Mouse (Mus musculus) B cell, adult 2 months (primary cell): ENCODE data around the gene Olfr1141.

ENCODE experiments used
- DNase-seq, 2 experiments: peaks; one replicate each; pipeline ENCODE4 v3.0.0; 2022

Olfr1141 gene

DNA sequence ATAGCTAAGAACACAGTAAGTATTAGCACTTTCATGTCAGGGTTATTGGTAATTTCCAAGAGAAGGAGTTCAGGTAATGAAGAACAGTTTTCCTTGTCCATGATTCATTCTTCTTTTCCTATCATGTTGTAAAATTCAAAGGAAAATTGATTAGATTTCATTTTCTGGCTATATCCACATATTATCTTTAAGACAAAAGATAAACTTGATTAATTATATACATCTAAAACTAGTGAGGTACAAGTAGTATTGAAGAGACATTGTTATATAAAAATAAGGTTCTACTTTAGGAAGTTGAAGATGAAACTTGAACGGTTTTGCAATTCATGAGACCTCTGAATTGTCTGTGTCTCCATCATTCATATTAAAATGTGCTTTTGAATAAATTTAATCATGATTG lies at the start of gene Olfr1141:
Gene Olfr1141 (minus strand): TSS at position 101 of the 400 bp plus-strand sequence.
- DNase-seq, result no peak

DNA sequence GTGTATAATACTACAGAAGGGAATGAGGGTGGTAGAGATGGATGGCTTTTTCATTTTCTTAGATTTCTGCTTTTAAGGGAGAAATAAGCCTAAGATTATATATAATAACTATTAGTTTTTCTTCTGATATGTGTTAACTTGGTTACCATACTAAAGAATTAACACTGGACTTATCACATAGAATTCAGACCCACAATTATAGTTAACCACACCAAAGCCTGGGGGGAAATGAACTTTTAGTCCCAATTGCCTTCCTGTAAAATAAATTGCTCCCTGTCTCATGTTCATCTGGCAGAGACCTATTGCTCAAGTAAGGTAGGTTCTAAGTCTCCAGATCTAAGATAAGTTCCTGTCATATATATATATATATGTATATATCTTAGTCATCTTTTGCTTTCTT lies 46.5 kb upstream of the Olfr1141 start, which contains the start of gene Olfr1143:
Gene Olfr1143 (plus strand): TSS at position 301 of the 400 bp plus-strand sequence.
- DNase-seq, result no peak

DNA sequence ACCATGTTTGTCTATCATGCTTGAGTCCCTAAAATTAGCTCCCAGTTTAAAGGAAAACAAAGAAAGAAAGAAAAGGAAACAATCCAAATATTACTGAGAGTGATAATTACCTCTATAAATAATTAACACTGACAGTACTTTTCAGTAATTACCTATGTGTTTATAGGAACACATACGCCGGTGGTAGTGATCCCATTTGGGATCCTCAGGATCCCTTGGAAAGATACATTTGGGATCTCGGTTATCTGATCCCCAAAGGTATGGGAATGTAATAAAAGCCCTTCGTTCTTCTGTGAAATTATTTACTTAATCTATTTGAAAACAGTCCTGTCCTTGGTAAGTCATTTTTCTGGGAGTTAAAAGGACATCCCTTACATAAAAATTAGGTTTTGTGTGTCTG lies 25.4 kb upstream of the Olfr1141 start, which contains the start of gene Olfr152:
Gene Olfr152 (plus strand): TSS at position 301 of the 400 bp plus-strand sequence.
- no peak for DNase-seq

DNA sequence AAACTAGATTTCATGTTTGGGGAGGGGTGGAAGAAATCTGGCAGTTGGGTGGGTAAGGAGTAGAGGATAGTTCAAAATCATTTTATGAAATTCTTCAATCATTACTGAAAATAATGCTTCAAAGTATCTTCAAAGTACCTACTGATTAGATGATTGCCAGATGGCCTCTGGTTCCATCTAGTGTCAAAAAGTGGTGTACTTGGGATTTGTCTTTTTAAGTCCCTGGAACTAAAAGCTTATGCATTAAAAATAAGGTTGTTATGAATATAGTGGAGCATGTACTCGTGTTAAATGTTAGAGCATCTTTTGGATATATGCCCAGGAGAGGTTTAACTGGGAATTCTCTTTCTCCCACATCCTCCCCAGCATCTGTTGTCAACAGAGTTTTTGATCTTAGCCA lies 22.4 kb upstream of the Olfr1141 start:
- DNase-seq, result no peak

GRCm38 (mm10) chr2:87743452-87743851 lies 10.3 kb downstream of the Olfr1141 start, which contains the start of gene Olfr1140:
Gene Olfr1140 (plus strand): TSS chr2:87743752.
- no peak for DNase-seq

DNA sequence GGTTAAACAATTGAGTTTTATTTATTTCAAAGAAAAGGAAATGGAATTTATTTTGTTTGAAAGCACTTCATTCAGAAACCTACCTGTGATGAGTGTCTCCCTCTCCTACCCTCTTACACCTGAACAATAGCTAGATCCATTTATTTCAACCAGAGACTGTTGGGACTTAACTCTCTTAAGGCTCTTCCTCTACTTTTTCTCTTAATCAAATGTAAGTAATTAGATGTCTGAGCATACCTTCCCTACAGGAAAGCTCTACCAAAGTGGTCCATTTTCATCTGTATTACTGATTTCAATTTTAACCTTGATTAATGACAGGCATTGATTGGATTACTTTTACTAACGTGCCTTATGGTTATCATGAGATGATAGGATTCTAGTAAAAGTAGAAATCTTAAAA lies 13.9 kb downstream of the Olfr1141 start, which contains the start of gene Olfr1138:
Gene Olfr1138 (minus strand): TSS at position 101 of the 400 bp plus-strand sequence.
- DNase-seq, result no peak

DNA sequence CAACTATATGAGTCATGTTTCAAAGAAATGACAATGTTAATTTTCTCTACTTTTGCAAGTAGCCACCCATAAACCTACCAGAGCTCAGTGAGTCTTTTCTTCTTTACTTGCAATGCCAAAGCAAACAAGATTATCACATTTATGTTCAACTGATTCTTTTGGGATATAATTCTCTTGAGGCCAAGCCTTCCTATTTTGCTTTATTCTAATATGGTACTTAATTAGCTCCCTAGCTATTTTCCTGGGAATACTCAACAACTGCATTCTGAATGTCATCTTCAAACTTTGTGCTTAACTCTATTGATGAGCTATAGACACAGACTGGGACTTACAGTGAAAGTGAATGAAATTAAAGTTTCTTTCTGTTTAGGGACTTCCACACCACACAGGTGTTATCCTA lies 40.7 kb downstream of the Olfr1141 start, which contains the start of gene Olfr1137:
Gene Olfr1137 (minus strand): TSS at position 101 of the 400 bp plus-strand sequence.
- DNase-seq, result no peak
